Mouse (Mus musculus): ENCODE data around the gene Gm4792.

DNA sequence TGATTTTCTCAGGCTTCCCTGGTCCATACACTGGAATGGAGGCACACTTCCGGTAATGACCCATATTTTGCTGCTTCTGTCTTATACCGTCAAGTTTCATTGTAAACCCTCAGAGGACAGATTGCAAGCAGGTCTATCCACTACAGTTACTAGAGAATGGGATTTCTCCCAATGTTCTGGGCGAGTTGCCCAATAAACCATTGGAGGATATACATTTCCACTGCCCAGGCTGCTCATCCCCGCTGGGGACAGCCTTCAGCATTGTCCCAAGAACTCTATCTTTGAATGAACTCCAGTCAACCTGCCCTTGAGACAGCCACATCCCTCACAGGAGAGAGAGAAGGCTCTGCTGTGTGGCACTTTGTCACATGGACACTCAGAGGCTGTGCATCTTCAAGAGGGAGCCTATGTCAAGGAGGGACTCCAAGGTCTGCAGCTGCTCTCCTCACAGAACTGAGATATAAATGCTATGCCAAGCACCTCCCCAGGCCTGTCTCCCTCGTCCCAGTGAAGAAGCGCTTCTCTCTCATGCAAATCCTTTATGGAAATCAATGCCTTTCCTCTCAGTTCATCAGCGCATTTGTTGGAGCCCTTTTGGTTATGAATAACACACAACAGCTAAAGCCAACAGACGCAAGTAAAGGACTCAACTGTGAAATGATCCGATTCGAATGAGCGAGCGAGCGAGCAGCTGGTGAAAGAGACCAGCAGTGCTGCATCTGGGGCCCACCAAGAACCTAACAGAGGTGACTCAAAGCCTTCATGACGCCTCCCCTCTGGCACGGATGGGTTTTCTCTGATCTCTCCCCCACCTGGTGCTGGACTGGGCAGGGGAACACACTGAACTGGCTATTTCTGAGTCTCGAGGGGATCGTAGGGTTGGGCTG is 32.6 kb downstream of the Gm4792 start:
- no peak for TF ChIP-seq CTCF (IDR thresholded peaks at IDR 0.05; ENCODE audit: extremely low read depth, insufficient read depth, low read length)
- no peak for TF ChIP-seq POLR2A (IDR thresholded peaks at IDR 0.05; ENCODE audit: extremely low read depth, insufficient read depth, low read length)

Measured in cortical plate, adult 2 months (tissue).